Mouse (Mus musculus) embryo, embryonic 11 days (tissue): ENCODE data around the gene Mettl25.
A peak's percentile ranks its signal among the peaks of the same experiment; 100 is the strongest.

ENCODE experiments used
- DNase-seq: peaks from one replicate; pipeline ENCODE4 v3.0.0-alpha.2; 2015

Gene Mettl25

DNA sequence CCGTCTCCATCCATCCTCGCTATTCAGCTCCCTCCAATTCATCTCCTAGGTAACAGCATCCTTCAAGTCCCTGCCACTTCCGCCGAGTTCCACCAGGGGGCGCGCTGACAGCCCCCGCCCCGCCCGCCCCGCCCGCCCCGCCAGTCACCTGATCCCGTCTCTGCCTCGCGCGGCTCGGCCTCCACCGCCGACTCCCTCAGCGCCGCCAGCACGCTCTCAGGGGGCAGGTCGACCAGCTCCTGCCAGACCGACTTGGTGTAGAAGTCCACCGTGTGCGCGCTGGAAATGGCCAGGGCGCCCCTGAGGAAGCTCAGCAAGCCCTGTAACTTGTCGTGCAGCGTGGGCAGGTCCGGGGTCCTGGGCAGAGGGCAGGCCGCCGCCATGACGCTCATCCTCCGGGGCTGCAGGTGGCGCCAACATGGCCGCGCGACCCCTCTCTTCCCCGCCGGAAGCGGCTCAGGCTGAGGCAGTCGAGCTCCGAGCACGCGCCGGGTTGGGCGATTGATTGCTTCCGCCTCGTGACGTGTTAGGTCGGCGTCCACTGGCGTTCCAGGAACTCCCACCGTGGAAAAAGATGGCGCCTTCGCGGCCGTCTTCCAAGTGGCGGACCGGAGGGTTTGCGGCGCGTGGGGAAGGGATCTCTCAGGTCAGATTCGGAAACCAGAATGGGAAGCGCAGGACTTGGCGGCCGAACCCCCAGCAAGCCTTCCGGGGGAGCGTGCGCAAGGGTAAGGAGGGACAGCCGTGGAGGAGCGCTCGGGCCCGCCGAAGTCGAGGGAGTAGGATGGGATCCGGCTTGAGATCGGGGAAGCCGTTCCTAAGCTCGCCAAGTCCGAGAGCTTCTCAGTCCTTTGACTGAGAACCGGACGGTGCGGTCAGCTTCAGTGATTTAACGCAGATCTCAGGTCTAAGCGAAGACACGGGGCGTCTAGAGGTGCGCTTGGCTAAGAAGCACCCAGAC is at the start of gene Mettl25, which contains the start of gene Ccdc59:
Mettl25 (minus strand) TSS at position 453 of the 961 bp plus-strand sequence.
Ccdc59 (plus strand) TSS at position 140 of the 961 bp plus-strand sequence.
- peak; percentile 98 for DNase-seq

- peak; percentile 44 for DNase-seq
These were observed 26.1 kb upstream of the Mettl25 start for GRCm38 (mm10) chr10:105867312-105867711.

- no peak for DNase-seq
These were observed 10.0 kb upstream of the Mettl25 start for GRCm38 (mm10) chr10:105851136-105851535.

DNA sequence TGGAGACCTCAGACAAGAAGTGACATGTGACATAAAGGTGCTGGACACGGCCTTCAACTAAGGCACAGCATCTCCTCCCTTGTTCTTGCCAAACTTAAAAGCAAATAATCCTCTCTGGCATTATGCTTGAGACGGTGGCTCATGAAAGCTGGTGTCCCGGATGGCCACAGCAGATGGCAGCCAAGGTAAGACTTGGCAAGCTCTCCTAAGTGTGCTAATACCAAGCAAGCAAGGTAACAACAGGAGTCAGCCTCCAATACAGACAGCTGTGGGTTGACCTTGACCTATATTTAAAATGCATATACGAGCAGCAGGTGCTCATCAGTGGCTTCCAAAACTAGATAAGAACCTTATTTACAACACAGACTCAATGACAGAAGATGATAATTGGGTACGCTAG is 9.1 kb upstream of the Mettl25 start:
- no peak for DNase-seq

DNA sequence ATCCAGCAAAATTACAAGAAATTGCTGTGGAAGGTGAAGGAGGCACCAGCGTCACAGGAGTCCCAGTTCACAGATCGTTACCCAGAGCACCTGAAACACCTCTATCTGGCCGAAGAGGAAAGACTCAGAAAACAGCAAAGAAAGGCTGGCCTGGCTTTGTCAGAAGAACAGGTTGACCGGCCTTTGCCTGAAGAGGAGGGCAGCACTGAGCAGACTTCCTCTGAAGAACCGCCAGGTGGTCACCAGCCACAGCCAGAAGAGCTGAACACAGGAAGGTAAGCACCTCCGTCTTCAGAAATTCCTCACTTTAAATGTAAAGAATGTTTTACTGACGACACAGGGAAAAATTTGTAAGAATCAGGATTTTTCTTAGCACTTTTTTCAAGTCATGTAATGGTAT is 1.4 kb upstream of the Mettl25 start:
- DNase-seq, result no peak

GRCm38 (mm10) chr10:105834627-105835228 is 6.5 kb downstream of the Mettl25 start:
- peak; percentile 63 for DNase-seq

- DNase-seq, result no peak
These were observed 34.7 kb downstream of the Mettl25 start for GRCm38 (mm10) chr10:105806259-105807010.

GRCm38 (mm10) chr10:105803461-105803860 is 37.7 kb downstream of the Mettl25 start:
- DNase-seq, result no peak

- DNase-seq, result no peak
These were observed 39.0 kb downstream of the Mettl25 start for GRCm38 (mm10) chr10:105802132-105802531.

DNA sequence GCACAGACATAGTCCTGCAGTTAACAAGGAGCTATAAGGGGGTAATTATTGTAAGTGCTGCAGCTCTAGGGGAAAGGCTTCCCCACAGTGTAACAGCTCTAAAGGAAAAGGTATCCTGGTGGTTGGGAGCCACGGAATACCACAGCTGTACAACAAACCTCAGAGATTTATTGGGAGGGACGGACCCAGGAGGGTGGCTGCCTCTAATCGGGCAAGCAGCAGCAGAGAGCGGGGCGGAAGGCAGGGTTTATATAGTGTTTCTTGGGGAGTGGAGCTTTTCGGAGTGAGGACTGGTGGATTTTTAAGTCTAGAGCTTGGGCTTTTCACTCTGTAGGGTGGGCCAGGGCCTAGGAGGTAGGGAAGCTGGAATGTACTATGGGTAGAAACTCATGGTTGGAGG is 40.0 kb downstream of the Mettl25 start:
- DNase-seq, result no peak

DNA sequence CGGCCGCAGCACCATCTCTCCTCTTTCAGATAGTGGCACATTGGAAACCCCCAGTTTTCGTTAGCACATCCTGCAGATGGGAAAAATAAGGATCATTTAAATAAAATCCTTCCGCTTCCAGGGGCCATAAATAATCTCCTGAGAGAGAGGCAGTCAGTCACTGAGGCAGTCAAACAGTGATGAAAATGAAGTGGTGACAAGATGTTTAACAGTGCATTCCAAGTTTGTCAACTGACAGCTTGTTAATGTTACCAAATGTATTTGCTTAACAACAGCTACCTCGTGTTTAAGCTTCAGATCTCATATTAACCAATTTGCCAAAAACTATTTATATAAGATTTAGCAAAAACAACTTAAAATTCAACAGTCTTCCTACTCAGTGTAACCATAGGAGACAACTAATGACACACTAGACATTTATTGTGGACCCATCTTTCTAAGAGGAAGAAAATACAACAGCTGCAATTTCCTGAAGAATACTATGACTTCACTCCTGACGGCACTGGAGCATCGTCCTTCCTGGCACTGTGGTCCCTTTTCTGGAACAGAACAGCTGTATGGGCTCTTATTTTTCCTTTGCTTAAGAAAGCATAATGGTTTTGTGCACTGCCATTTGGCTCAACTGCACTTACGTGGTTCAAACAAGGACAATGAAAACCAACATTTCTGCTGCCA is 43.8 kb downstream of the Mettl25 start:
- no peak for DNase-seq

GRCm38 (mm10) chr10:105793776-105794552 is 47.2 kb downstream of the Mettl25 start:
- DNase-seq, result peak; percentile 11

DNA sequence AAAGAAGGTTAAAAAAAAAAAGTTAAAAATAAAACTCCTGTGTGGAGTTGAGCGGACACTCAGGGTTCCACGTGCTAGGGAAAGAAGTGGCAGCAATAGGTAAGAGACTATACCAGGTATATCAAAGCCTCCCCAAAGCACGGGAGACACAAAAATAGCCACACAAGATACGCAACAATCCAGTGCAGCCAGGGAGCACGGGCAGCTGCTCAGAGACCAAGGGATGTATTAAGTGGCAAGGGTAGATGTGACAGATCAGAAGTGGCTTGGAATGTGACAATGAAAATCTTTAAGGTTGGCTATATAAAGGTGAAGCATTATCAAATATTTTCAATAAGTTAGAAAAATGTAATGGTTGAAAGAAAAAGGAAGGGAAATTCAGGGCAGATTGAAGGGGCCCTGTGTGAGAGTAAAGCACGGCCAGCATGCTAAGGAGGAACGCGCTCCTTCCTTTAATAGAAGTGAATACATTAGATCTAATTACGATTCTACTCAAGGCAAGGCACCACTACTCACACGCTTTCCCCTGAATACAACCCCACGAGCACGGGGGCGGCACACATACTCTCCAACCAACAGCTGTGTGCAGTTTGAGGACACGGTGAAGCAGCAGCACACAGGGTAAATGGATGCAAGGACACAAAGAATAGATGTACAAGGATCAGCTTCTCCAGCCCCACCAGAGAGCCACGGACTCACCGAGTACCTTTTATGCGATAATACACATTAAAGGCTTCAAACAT is 52.3 kb downstream of the Mettl25 start:
- DNase-seq, result no peak

DNA sequence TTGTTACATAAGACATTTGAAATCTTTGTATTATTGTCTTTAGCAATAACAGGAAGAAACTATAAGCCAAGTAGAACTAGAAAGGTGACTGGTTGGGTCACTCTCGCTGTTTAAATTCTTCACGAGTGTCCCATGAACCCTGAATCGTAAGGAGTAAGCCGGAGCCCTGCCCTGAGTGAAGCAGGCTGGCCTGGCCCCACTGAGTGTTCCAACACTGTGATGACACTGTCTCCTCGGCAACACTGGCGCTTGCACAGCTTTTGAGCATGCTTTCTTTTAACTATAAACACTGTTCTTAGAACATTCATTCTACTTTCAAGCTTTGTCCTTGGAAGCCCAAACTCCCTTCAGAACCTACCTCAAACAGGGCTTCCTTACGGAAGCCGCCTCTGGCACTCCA is 57.4 kb downstream of the Mettl25 start:
- DNase-seq, result no peak

DNA sequence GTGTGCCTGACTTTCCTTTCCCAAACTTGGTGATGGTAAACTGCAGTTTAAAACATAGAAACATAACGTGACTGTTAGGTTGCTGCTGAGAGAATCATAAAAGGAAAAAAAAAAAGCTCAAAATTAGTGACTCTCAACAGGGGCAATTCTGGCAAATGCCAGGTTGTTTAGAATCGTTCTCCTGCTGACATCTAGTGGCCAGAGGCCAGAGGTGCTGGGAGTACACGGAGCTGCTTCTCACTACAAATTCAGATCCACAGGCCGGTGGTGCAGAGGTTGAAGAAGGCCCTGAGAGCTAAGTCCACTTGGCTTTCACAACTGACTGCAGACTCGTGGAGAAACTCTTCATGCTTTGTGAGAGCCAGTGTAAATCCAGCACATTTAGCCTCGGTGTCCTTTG is 66.8 kb downstream of the Mettl25 start:
- DNase-seq, result peak; percentile 79

GRCm38 (mm10) chr10:105772821-105773302 is 68.3 kb downstream of the Mettl25 start:
- DNase-seq, result no peak

GRCm38 (mm10) chr10:105763959-105764358 is 77.2 kb downstream of the Mettl25 start:
- DNase-seq, result no peak

- DNase-seq, result peak; percentile 8
These were observed 80.7 kb downstream of the Mettl25 start for GRCm38 (mm10) chr10:105760460-105760859.

DNA sequence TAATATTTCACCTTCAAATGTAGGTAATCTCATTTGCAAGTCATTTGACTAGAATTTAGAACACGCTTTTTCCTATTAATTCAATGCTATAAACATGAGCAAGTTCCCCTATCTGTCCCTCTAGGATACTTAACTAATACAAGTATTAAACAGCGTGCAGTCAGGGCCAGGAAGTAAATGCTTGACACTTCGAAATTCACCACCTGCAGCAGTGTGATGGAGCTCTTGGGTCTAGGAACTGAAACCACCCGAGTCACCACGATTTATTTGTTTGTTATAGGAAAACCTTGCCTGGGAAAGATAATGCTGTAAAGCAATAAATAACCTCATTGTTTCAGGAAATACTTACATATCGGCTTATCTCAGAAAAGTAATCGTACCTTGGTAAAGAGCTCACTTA is 81.1 kb downstream of the Mettl25 start:
- no peak for DNase-seq

DNA sequence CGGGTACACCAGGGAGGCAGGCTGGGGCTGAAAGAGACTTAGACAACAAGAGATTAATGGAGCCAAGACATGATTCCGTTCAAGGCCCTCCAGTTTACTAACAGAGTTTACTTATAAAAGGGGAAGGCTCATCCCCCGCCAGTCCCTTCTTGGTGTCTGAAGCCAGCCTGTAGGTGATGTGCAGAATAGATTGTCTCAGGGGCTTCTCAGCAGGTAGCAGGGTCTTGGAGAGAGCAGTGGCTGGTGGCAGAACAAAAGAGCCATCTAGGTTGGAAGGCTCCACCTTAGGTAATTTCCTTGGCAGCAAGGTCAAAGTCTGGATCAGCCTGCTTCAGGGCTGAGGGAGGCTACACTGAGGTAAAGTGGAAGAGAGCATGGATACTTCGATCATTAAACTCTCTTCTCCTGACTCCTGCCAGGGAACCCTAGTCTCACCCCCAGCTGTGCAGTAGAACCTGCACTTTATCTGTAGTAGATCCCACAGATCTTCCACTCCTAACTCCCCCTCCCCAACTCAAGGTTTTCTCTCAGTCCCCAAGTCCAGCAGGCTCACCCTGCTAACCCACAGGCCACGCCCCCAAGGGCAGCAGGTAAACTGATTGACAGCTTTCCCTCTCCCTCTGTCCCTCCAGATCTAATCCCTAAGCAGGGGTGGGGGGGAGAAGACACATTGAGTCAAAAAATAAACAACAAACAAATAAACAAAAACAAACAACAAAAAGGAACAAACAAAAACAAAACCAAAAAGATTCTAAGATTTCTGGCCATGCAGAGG is 87.2 kb downstream of the Mettl25 start:
- no peak for DNase-seq
